Mouse (Mus musculus): Measurements from ENCODE around the gene Wdr24.

GRCm38 (mm10) chr17:25866172-25866571 is 42.7 kb downstream of the Wdr24 start:
- TF ChIP-seq CTCF (IDR thresholded peaks at IDR 0.05; ENCODE audit: borderline replicate concordance, extremely low read depth, insufficient read depth, insufficient read length) (no peak), POLR2A (IDR thresholded peaks at IDR 0.05; ENCODE audit: borderline replicate concordance, extremely low read depth, insufficient read depth, insufficient read length, poor library complexity, severe bottlenecking) (no peak)

All from brain, embryonic 14.5 days (tissue).